Mouse (Mus musculus): Measurements from ENCODE around the gene Adsl.
"Not testable (repeated sequence)": the region's sequence is repeated elsewhere in the genome, so short reads cannot be mapped to it uniquely, and the experiment has no call there.

Gene Adsl

DNA sequence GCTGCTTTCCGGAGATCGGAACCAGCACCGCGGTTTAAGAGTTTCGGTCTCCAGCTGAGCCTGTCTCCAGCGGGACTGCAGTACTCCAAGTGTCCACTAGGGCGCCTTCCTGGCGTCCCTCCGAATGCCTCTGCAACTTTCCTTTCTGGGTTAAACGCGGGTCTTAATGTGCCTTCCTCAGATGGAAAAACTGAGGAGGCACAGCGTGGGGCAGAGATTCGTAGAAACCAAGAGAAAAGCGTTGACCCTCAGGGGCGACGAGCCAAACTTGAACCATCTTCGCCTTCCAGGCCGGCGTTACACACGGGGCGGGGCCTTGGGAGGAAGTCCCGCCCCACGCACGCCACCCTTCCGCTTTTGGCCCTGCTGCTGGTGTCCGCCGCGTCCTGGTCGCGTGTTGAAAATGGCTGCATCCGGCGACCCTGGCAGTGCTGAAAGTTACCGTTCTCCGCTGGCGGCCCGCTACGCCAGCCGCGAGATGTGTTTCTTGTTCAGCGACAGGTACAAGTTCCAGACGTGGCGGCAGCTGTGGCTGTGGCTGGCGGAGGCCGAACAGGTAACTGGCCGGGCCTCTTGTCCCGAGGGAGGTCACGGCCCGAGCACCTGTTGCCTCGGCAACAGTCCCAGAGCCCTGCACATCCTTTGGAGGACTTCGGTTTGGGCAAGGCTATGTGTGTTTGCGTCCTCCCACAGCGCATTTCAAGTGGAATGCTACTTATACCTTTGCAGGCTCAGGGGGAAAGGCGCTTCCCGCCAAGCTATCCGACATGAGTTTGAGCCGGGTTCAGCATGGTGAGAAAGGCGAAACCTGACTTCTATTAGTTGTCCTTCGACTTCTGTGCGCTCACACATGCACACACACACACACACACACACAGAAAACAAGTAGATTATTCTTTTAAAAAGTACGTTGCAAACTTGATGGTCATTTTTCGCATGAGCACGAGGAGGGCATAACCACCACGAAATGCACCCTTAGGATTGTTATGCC is at the start of gene Adsl:
Adsl (plus strand) TSS at position 346 of the 991 bp plus-strand sequence.
- peak; percentile 94 for DNase-seq

- no peak for DNase-seq
These were observed 48.5 kb upstream of the Adsl start for GRCm38 (mm10) chr15:80899806-80900205.

- DNase-seq: no peak
These were observed 46.3 kb upstream of the Adsl start for GRCm38 (mm10) chr15:80901806-80902513.

DNA sequence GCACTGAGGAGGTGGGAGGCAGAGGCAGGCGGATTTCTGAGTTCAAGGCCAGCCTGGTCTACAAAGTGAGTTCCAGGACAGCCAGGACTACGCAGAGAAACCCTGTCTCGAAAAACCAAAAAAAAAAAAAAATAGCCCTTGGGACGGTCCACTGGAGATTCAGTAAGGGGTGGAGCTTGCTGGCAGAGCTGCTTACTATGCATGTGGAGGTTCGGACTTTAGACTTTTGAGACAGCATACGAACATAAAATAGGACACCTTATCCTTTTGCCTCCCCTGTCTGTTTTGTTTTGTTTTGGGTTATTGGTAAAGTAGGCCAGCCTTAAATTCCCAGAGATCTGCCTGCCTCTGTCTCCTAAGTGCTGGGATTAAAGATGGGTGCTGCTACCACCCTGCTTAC is 43.5 kb upstream of the Adsl start:
- DNase-seq: not testable (repeated sequence)

DNA sequence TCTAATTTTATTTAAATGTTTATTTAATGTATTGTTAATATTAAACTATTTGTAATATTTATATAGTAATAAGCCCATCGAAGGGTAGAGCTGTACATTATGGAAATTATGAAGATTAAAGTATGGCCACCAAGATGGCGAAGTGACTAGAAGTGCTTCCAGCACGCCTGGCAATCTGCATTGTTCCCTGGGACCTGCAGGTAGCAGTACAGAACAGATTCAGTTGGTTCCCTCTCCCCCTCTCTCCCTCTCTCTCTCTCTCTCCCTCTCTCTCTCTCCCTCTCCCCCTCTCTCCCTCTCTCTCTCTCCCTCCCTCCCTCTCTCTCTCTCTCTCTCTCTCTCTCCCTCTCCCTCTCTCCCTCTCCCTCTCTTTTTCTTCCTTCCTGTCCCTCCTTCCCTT is 38.1 kb upstream of the Adsl start:
- no peak for DNase-seq

- DNase-seq: no peak
These were observed 37.3 kb upstream of the Adsl start for GRCm38 (mm10) chr15:80910790-80911531.

- no peak for DNase-seq
These were observed 36.1 kb upstream of the Adsl start for GRCm38 (mm10) chr15:80912175-80912574.

GRCm38 (mm10) chr15:80913803-80914202 is 34.5 kb upstream of the Adsl start:
- no peak for DNase-seq

GRCm38 (mm10) chr15:80915850-80916249 is 32.4 kb upstream of the Adsl start:
- peak; percentile 57 for DNase-seq

GRCm38 (mm10) chr15:80916621-80917020 is 31.7 kb upstream of the Adsl start:
- DNase-seq: no peak

GRCm38 (mm10) chr15:80920346-80920745 is 27.9 kb upstream of the Adsl start:
- no peak for DNase-seq

- DNase-seq: no peak
These were observed 26.5 kb upstream of the Adsl start for GRCm38 (mm10) chr15:80921781-80922180.

DNA sequence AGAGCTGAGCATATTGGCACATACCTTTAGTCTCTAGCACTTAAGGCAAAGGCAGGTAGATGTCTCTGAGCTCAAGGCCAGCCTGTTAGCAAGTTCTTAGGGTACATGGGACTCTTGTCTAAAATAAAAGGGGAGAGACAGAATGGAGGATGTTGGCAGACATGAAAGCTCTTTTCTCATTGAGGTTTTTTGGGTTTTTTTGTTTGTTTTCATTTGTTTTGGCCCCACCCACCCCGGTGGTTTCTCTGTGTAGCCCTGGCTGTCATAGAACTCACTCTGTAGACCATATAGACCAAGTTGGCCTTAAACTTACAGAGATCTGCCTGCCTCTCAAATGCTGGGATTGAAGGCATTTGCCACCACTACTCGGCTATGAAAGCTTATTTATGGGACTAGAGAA is 24.1 kb upstream of the Adsl start:
- DNase-seq: no peak

DNA sequence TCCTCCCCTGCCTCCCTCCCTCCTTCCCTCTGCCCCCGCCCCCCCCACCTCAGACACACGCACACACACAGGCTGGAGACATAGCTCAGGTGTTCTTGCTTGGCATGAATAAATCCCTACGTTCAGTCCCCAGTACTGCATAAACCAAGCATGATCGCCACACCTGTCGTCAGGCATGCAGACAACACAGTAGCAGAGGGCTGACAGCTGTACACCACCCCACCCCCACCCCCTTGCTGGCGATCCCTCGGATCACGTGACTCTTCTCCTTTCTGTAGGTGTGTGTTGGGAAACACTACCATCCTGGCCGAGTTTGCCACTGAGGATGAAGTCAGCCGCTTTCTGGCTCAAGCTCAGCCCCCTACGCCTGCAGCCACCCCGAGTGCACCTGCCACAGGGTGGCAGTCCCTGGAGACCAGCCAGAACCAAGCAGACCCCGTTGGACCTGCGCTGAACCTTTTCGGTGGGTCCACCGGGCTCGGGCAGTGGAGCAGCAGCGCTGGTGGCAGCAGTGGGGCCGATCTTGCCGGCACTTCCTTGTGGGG is 19.4 kb upstream of the Adsl start:
- no peak for DNase-seq

DNA sequence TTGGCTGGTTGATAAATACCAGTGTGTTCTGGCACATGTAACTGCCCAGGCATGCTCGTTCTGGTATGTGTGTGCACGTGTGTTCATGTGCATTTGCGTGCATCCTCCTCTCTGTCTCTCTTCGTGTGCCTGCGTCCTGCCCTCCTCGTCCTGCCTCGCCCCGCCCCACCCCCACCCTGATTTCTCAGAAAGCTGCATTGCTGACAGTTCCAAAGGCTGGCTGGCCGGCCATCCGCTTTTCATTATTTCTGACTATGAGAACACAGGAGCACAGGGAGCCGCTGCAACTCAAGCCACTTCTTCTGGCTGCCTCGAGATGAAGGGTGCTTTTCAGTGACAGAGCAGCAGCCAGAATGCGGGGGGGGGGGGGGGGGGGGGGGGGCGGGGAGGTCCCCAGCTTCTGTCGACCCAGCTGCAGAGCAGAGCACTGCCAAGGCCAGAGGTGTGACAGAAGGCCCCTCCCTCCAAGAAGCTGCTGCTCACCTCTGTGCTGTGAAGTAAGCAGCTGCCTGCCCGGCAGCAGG is 18.2 kb upstream of the Adsl start:
- DNase-seq: no peak

DNA sequence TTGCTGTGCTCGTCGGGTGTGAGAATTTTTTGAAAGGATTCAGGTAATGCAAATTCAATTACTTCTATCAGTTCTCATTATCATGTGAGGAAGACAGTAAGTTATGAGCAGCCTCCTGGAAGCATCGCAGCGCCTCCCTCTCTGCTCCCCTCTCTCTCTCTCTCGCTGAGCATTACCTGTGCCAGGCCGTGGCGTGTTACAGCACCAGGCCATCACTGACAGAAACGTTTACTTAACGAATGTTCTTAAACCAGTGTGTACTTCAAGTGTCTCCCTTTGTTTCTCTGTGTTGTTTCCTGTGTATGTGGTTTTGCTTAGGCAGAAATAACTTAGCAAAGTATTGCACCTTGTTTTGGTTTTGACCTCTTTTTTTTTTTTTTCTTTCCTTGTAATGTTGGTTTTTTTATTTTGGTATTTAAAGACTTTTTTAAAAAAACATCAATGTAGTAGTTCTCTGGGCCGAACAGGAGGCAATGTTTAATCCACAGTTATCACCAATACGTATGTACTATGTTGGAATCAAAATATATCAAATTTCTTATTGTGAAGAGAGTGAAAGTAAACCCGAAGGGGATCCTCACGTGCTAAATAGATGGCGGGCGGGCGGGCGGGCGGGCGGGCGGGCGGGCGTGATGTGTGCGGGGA is 17.5 kb upstream of the Adsl start:
- DNase-seq: not testable (repeated sequence)

- no peak for DNase-seq
These were observed 16.8 kb upstream of the Adsl start for GRCm38 (mm10) chr15:80931345-80931960.

- DNase-seq: no peak
These were observed 13.4 kb upstream of the Adsl start for GRCm38 (mm10) chr15:80934841-80935240.

- DNase-seq: peak; percentile 52
These were observed 11.6 kb upstream of the Adsl start for GRCm38 (mm10) chr15:80936686-80937085.

GRCm38 (mm10) chr15:80938615-80939014 is 9.7 kb upstream of the Adsl start:
- DNase-seq: no peak

DNA sequence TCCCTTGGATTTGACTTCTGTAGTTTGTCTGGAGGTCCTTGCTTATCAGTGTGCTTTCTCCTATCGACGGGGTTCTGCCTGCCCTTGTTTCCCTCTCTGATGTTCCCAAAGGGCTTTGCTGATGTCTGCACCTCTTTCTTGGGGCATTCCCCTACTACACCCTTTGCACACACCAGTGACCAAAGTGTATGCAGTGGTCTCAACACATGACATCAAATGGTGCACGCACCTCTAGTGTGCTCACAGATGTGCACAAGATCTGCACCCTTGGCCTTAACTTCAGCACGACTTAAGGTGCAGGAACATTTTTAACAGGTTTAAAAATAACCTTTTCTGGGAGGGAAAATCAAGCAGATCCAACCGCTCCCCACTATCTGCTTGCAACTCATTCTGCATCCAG is 8.9 kb upstream of the Adsl start:
- DNase-seq: no peak

All from kidney, postnatal 10 days (tissue).